12 mouse cellular contexts compared by ENCODE assay signal in genomic region chr1:135158633-135159032, GRCm38 (mm10). TPM values are rescaled to one million over a fixed set of nuclear protein-coding genes. Genes with fewer than 3 reads are reported as not detected.
DNase-seq lines count a peak whose midpoint lies in the region; ATAC-seq and TF ChIP-seq lines count a peak whose summit lies in the region.
"Had no signal": no experiment of that assay in that cellular context is flagged by ENCODE, and none has a peak within 500 bp of the region (broad histone marks: within the 10 kb centered on the region; RNA-seq: fewer than 3 reads in every experiment).

No protein-coding gene starts in this region.

- H3K9me3 ChIP-seq in forebrain, embryonic 15.5 days, result no peaks in the 10 kb centered on the region
- H3K9me3 ChIP-seq in neural tube, embryonic 13.5 days, result no peaks in the 10 kb centered on the region
- H3K9me3 ChIP-seq: heart, embryonic 12.5 days had no signal

- TF ChIP-seq CTCF in left cerebral cortex, adult 2 months (IDR thresholded peaks at IDR 0.05), result no peak
- TF ChIP-seq CTCF in thymus, adult 2 months (IDR thresholded peaks at IDR 0.05; ENCODE audit: borderline replicate concordance, control insufficient read depth, extremely low read depth, insufficient read depth, low read length, poor library complexity), result no peak

- H3K4me1 ChIP-seq in forebrain, embryonic 15.5 days, result peaks cover 30% of the 10 kb centered on the region
- peaks cover 54% of the 10 kb centered on the region for H3K4me1 ChIP-seq in neural tube, embryonic 13.5 days (replicated peaks)
- H3K4me1 ChIP-seq in thymus, adult 2 months (replicated peaks; ENCODE audit: control insufficient read depth, insufficient read depth, low read length), result peaks cover 3% of the 10 kb centered on the region; the same call in 1 of the 2 replicates

- peak overlapping the region; percentile 59 for H3K27ac ChIP-seq in left cerebral cortex, adult 2 months
- peak overlapping the region; percentile 79 for H3K27ac ChIP-seq in forebrain, embryonic 15.5 days (replicated peaks)
- H3K27ac ChIP-seq in neural tube, embryonic 13.5 days (replicated peaks), result peak overlapping the region; percentile 89
- H3K27ac ChIP-seq in thymus, adult 2 months (ENCODE audit: control insufficient read depth, insufficient read depth, low read length), result no peak overlapping the region

- no peak for TF ChIP-seq POLR2A in thymus, adult 2 months (IDR thresholded peaks at IDR 0.05; ENCODE audit: control insufficient read depth, extremely low read depth, insufficient read depth, low read length, poor library complexity)

- no peak overlapping the region for H3K9ac ChIP-seq in forebrain, embryonic 15.5 days (replicated peaks)
- no peak overlapping the region for H3K9ac ChIP-seq in neural tube, embryonic 13.5 days
- H3K9ac ChIP-seq: heart, embryonic 12.5 days had no signal

- H3K27me3 ChIP-seq in forebrain, embryonic 15.5 days, result no peaks in the 10 kb centered on the region
- no peaks in the 10 kb centered on the region for H3K27me3 ChIP-seq in neural tube, embryonic 13.5 days
- H3K27me3 ChIP-seq in thymus, adult 2 months (ENCODE audit: control insufficient read depth, insufficient read depth, low read length), result no peaks in the 10 kb centered on the region

- no peak overlapping the region for H3K4me2 ChIP-seq in forebrain, embryonic 15.5 days (replicated peaks)
- 0 out of 2 replicates have a peak overlapping the region, but pooled peaks have one; percentile 9 for H3K4me2 ChIP-seq in neural tube, embryonic 13.5 days
- H3K4me2 ChIP-seq: heart, embryonic 12.5 days had no signal

- DNase-seq in left cerebral cortex, adult 2 months (ENCODE audit: extremely low spot score in 1 of 2, low spot score in 2 of 2), result peak in 1 of 2 experiments; percentile 53
- DNase-seq in left cerebral cortex, postnatal 36 days (ENCODE audit: low spot score in 2 of 2), result no peak
- peak; percentile 73 to 80 for DNase-seq in left cerebral cortex, postnatal 10 days (ENCODE audit: extremely low spot score in 1 of 2, low spot score in 2 of 2)
- DNase-seq in thymus, adult 2 months, result no peak
- no peak for DNase-seq in embryo, embryonic 11 days
- no peak for DNase-seq in adrenal gland, postnatal 14 days
- DNase-seq: thymus, postnatal 14 days had no signal

- H3K36me3 ChIP-seq in forebrain, embryonic 15.5 days, result peaks cover 19% of the 10 kb centered on the region
- H3K36me3 ChIP-seq in neural tube, embryonic 13.5 days, result peaks cover 24% of the 10 kb centered on the region
- H3K36me3 ChIP-seq in thymus, adult 2 months (ENCODE audit: control insufficient read depth, insufficient read depth, low read length), result peaks cover 10% of the 10 kb centered on the region

- peak; percentile 62 for ATAC-seq in forebrain, embryonic 15.5 days (replicated peaks)
- ATAC-seq in neural tube, embryonic 13.5 days (ENCODE audit: low read depth), result peak; percentile 68

- 29% methylated on average over 5 of the region's 5 CpGs for WGBS in forebrain, embryonic 15.5 days
- WGBS in neural tube, embryonic 13.5 days, result 45% methylated on average over 5 of the region's 5 CpGs
- WGBS in thymus, adult 2 months, result 94% methylated on average over 5 of the region's 5 CpGs

- no peak overlapping the region for H3K4me3 ChIP-seq in left cerebral cortex, adult 2 months
- H3K4me3 ChIP-seq in forebrain, embryonic 15.5 days, result no peak overlapping the region
- H3K4me3 ChIP-seq in neural tube, embryonic 13.5 days, result no peak overlapping the region
- H3K4me3 ChIP-seq in thymus, adult 2 months (ENCODE audit: control insufficient read depth, insufficient read depth, low read length), result no peak overlapping the region
- H3K4me3 ChIP-seq: heart, embryonic 12.5 days had no signal

- intact Hi-C loops in left cerebral cortex, adult 2 months (cut with DNase I), result no loop called here
- intact Hi-C loops in left cerebral cortex, postnatal 36 days (cut with DNase I), result no loop called here
- intact Hi-C loops in left cerebral cortex, postnatal 10 days (cut with DNase I), result loop anchor here (5.0 kb wide), 1 partner anchor 214 kb away; no protein-coding TSS in a partner anchor

RNA-seq across cellular contexts. Expression of gene Gpr37l1, which starts 8.8 kb away (rescaled TPM):
- 100 to 1,000 TPM; 168 to 183 TPM for total RNA-seq in left cerebral cortex, adult 2 months (2021)
- 100 to 1,000 TPM; 173 to 208 TPM for total RNA-seq in left cerebral cortex, postnatal 36 days (2021)
- polyA plus RNA-seq in forebrain, embryonic 15.5 days (2015; fragmentation: Nextera tagmentation; extraction: Ambion mirVana), result 0.31 and 0.33 TPM in 2 replicates
- 10 to 100 TPM; 99.0 to 99.3 TPM for total RNA-seq in left cerebral cortex, postnatal 10 days (2021)
- 0.63 and 0.76 TPM in 2 replicates for polyA plus RNA-seq in neural tube, embryonic 13.5 days (2015; fragmentation: Nextera tagmentation; extraction: Ambion mirVana)
- polyA plus RNA-seq in thymus, adult 2 months (2012; rRNA removed), result 0.50 and 0.77 TPM in 2 replicates
- 1.8 and 2.4 TPM in 2 replicates for total RNA-seq in adrenal gland, postnatal 14 days (2021)
- polyA plus RNA-seq: heart, embryonic 12.5 days; lung, embryonic 16.5 days had no signal

RNA-seq across cellular contexts. Expression of gene Arl8a, which starts 12.0 kb away (rescaled TPM):
- 100 to 1,000 TPM; 262 to 263 TPM for total RNA-seq in left cerebral cortex, adult 2 months (2021)
- 100 to 1,000 TPM; 252 to 292 TPM for total RNA-seq in left cerebral cortex, postnatal 36 days (2021)
- polyA plus RNA-seq in forebrain, embryonic 15.5 days (2015; fragmentation: Nextera tagmentation; extraction: Ambion mirVana), result 301 and 307 TPM in 2 replicates
- total RNA-seq in left cerebral cortex, postnatal 10 days (2021), result 100 to 1,000 TPM; 418 to 439 TPM
- 331 and 336 TPM in 2 replicates for polyA plus RNA-seq in neural tube, embryonic 13.5 days (2015; fragmentation: Nextera tagmentation; extraction: Ambion mirVana)
- polyA plus RNA-seq in thymus, adult 2 months (2012; rRNA removed), result 54.7 and 59.4 TPM in 2 replicates
- total RNA-seq in adrenal gland, postnatal 14 days (2021), result 41.9 and 57.3 TPM in 2 replicates

RNA-seq across cellular contexts. Expression of gene Ptpn7, which starts 26.1 kb away (rescaled TPM):
- under 1 TPM; 0.09 to 0.37 TPM for total RNA-seq in left cerebral cortex, adult 2 months (2021)
- under 1 TPM; 0.35 to 0.59 TPM for total RNA-seq in left cerebral cortex, postnatal 36 days (2021)
- 0.23 and 0.24 TPM in 2 replicates for polyA plus RNA-seq in forebrain, embryonic 15.5 days (2015; fragmentation: Nextera tagmentation; extraction: Ambion mirVana)
- total RNA-seq in left cerebral cortex, postnatal 10 days (2021), result under 1 TPM in 1 of 2 experiments, not detected in 1; 0.22 TPM
- 0.59 and 1.1 TPM in 2 replicates for polyA plus RNA-seq in neural tube, embryonic 13.5 days (2015; fragmentation: Nextera tagmentation; extraction: Ambion mirVana)
- polyA plus RNA-seq in thymus, adult 2 months (2012; rRNA removed), result 219 and 275 TPM in 2 replicates
- 1.1 and 3.9 TPM in 2 replicates for total RNA-seq in adrenal gland, postnatal 14 days (2021)
- total RNA-seq: layer of hippocampus, postnatal 36 days had no signal

RNA-seq across cellular contexts. Expression of gene Lgr6, which starts 53.6 kb away (rescaled TPM):
- total RNA-seq in left cerebral cortex, adult 2 months (2021), result 1 to 10 TPM; 1.6 to 1.9 TPM
- total RNA-seq in left cerebral cortex, postnatal 36 days (2021), result 1 to 10 TPM; 1.6 to 1.7 TPM
- 0.41 and 0.61 TPM in 2 replicates for polyA plus RNA-seq in forebrain, embryonic 15.5 days (2015; fragmentation: Nextera tagmentation; extraction: Ambion mirVana)
- 1 to 10 TPM; 2.6 to 3.1 TPM for total RNA-seq in left cerebral cortex, postnatal 10 days (2021)
- 1.4 and 2.0 TPM in 2 replicates for polyA plus RNA-seq in neural tube, embryonic 13.5 days (2015; fragmentation: Nextera tagmentation; extraction: Ambion mirVana)
- polyA plus RNA-seq in thymus, adult 2 months (2012; rRNA removed), result 1.3 and 1.5 TPM in 2 replicates
- 15.1 and 22.0 TPM in 2 replicates for total RNA-seq in adrenal gland, postnatal 14 days (2021)

Comparison
In these comparisons a context has a peak if more than half of its experiments do, and no peak if none do; other contexts are left out.
1. DNase-seq: peak in left cerebral cortex, postnatal 10 days (2 of 2); none in left cerebral cortex, postnatal 36 days (0 of 2), thymus, adult 2 months (single experiment), embryo, embryonic 11 days (single experiment) and adrenal gland, postnatal 14 days (single experiment).
2. RNA of gene Gpr37l1, which starts 8.8 kb away (total RNA-seq): 173 to 208 TPM in left cerebral cortex, postnatal 36 days, 168 to 183 TPM in left cerebral cortex, adult 2 months and 99.0 to 99.3 TPM in left cerebral cortex, postnatal 10 days; 1.8 to 2.4 TPM in adrenal gland, postnatal 14 days; every median in the first group is over 10 times any median in the second.